Mouse (Mus musculus): ENCODE data around the gene Aatf. TPM values are rescaled to one million over a fixed set of nuclear protein-coding genes. Genes with fewer than 3 reads are reported as not detected.

The Aatf gene
- total and polyA plus RNA-seq, 2 experiments from 2014 or later: 25.5 to 40.4 TPM

GRCm38 (mm10) chr11:84516501-84517240, 3.3 kb upstream of the Aatf start:
- no peak overlapping the region for H3K27ac ChIP-seq (ENCODE audit: low read depth, low read length)
- peaks cover 65% of the 10 kb centered on the region for H3K27me3 ChIP-seq (ENCODE audit: insufficient read depth, low read length)
- WGBS: 7% methylated on average over 14 of the region's 14 CpGs
- ATAC-seq (no peak), DNase-seq (peak; percentile 47)
- no peaks in the 10 kb centered on the region for H3K9me3 ChIP-seq (ENCODE audit: low read length)
- no peak for TF ChIP-seq CTCF (IDR thresholded peaks at IDR 0.05; ENCODE audit: low read depth)
- no peak overlapping the region for H3K9ac ChIP-seq
- no peaks in the 10 kb centered on the region for H3K36me3 ChIP-seq (ENCODE audit: insufficient read depth)
- 0 out of 2 replicates have a peak, but pooled peaks cover 6% of the 10 kb centered on the region for H3K4me1 ChIP-seq (ENCODE audit: insufficient read depth)
- no peak overlapping the region for H3K4me2 ChIP-seq (ENCODE audit: low read depth)
- H3K4me3 ChIP-seq (ENCODE audit: low read depth, low read length): no peak overlapping the region

- DNase-seq (no peak), ATAC-seq (no peak)
- H3K36me3 ChIP-seq (ENCODE audit: insufficient read depth): peaks cover 3% of the 10 kb centered on the region; the same call in 1 of the 2 replicates
- H3K4me3 ChIP-seq (ENCODE audit: low read depth, low read length): no peak overlapping the region
- peak overlapping the region; percentile 88 for H3K4me2 ChIP-seq (ENCODE audit: low read depth)
- H3K4me1 ChIP-seq (ENCODE audit: insufficient read depth): 0 out of 2 replicates have a peak, but pooled peaks cover 6% of the 10 kb centered on the region
- H3K27ac ChIP-seq (ENCODE audit: low read depth, low read length): no peak overlapping the region
- WGBS: 83% methylated on average over 1 of the region's 1 CpGs
- TF ChIP-seq CTCF (IDR thresholded peaks at IDR 0.05; ENCODE audit: low read depth): no peak
- H3K9me3 ChIP-seq (ENCODE audit: low read length): no peaks in the 10 kb centered on the region
- no peak overlapping the region for H3K9ac ChIP-seq
- peaks cover 27% of the 10 kb centered on the region for H3K27me3 ChIP-seq (ENCODE audit: insufficient read depth, low read length)
Measured at GRCm38 (mm10) chr11:84512031-84512430, 1.3 kb downstream of the Aatf start.

GRCm38 (mm10) chr11:84504296-84504695, 9.0 kb downstream of the Aatf start:
- H3K27me3 ChIP-seq (ENCODE audit: insufficient read depth, low read length): no peaks in the 10 kb centered on the region
- no peak overlapping the region for H3K9ac ChIP-seq
- no peaks in the 10 kb centered on the region for H3K9me3 ChIP-seq (ENCODE audit: low read length)
- H3K4me3 ChIP-seq (ENCODE audit: low read depth, low read length): no peak overlapping the region
- 100% methylated on average over 1 of the region's 1 CpGs for WGBS
- no peaks in the 10 kb centered on the region for H3K4me1 ChIP-seq (ENCODE audit: insufficient read depth)
- TF ChIP-seq CTCF (IDR thresholded peaks at IDR 0.05; ENCODE audit: low read depth): no peak
- peaks cover 20% of the 10 kb centered on the region for H3K36me3 ChIP-seq (ENCODE audit: insufficient read depth)
- DNase-seq (no peak), ATAC-seq (no peak)
- H3K27ac ChIP-seq (ENCODE audit: low read depth, low read length): no peak overlapping the region
- H3K4me2 ChIP-seq (ENCODE audit: low read depth): no peak overlapping the region

GRCm38 (mm10) chr11:84497944-84498343, 15.4 kb downstream of the Aatf start:
- ATAC-seq: no peak

GRCm38 (mm10) chr11:84496901-84497300, 16.4 kb downstream of the Aatf start:
- no peaks in the 10 kb centered on the region for H3K4me1 ChIP-seq (ENCODE audit: insufficient read depth)
- DNase-seq (no peak), ATAC-seq (no peak)
- H3K9me3 ChIP-seq (ENCODE audit: low read length): no peaks in the 10 kb centered on the region
- no peaks in the 10 kb centered on the region for H3K27me3 ChIP-seq (ENCODE audit: insufficient read depth, low read length)
- H3K4me2 ChIP-seq (ENCODE audit: low read depth): no peak overlapping the region
- peaks cover 14% of the 10 kb centered on the region for H3K36me3 ChIP-seq (ENCODE audit: insufficient read depth)
- H3K9ac ChIP-seq: no peak overlapping the region
- no peak overlapping the region for H3K27ac ChIP-seq (ENCODE audit: low read depth, low read length)
- no peak overlapping the region for H3K4me3 ChIP-seq (ENCODE audit: low read depth, low read length)
- no peak for TF ChIP-seq CTCF (IDR thresholded peaks at IDR 0.05; ENCODE audit: low read depth)

More at GRCm38 (mm10) chr11:84497944-84498343, 15.4 kb downstream of the Aatf start:
- Histone ChIP-seq H3K27me3 (ENCODE audit: insufficient read depth, low read length) (no peaks in the 10 kb centered on the region), H3K4me1 (ENCODE audit: insufficient read depth) (no peaks in the 10 kb centered on the region), H3K36me3 (ENCODE audit: insufficient read depth) (peaks cover 15% of the 10 kb centered on the region), H3K27ac (ENCODE audit: low read depth, low read length) (no peak overlapping the region), H3K4me2 (ENCODE audit: low read depth) (no peak overlapping the region), H3K4me3 (ENCODE audit: low read depth, low read length) (no peak overlapping the region), H3K9ac (no peak overlapping the region), H3K9me3 (ENCODE audit: low read length) (no peaks in the 10 kb centered on the region)
- peak; percentile 43 for TF ChIP-seq CTCF (IDR thresholded peaks at IDR 0.05; ENCODE audit: low read depth)
- DNase-seq: no peak
- 67% methylated on average over 2 of the region's 2 CpGs for WGBS

GRCm38 (mm10) chr11:84495774-84496173, 17.5 kb downstream of the Aatf start:
- Histone ChIP-seq H3K4me1 (ENCODE audit: insufficient read depth) (no peaks in the 10 kb centered on the region), H3K36me3 (ENCODE audit: insufficient read depth) (peaks cover 24% of the 10 kb centered on the region), H3K27ac (ENCODE audit: low read depth, low read length) (no peak overlapping the region), H3K4me3 (ENCODE audit: low read depth, low read length) (no peak overlapping the region), H3K27me3 (ENCODE audit: insufficient read depth, low read length) (no peaks in the 10 kb centered on the region), H3K4me2 (ENCODE audit: low read depth) (no peak overlapping the region), H3K9me3 (ENCODE audit: low read length) (no peaks in the 10 kb centered on the region), H3K9ac (no peak overlapping the region)
- no peak for TF ChIP-seq CTCF (IDR thresholded peaks at IDR 0.05; ENCODE audit: low read depth)
- ATAC-seq (no peak), DNase-seq (no peak)
- 21% methylated on average over 4 of the region's 4 CpGs for WGBS

- Histone ChIP-seq H3K36me3 (ENCODE audit: insufficient read depth) (no peaks in the 10 kb centered on the region), H3K4me3 (ENCODE audit: low read depth, low read length) (no peak overlapping the region), H3K27ac (ENCODE audit: low read depth, low read length) (no peak overlapping the region), H3K4me1 (ENCODE audit: insufficient read depth) (peaks cover 7% of the 10 kb centered on the region; the same call in 1 of the 2 replicates), H3K27me3 (ENCODE audit: insufficient read depth, low read length) (no peaks in the 10 kb centered on the region), H3K4me2 (ENCODE audit: low read depth) (no peak overlapping the region; the same call in 1 of the 2 replicates), H3K9me3 (ENCODE audit: low read length) (no peaks in the 10 kb centered on the region), H3K9ac (no peak overlapping the region)
- no peak for DNase-seq
- WGBS: 13% methylated on average over 7 of the region's 7 CpGs
- ATAC-seq: no peak
- no peak for TF ChIP-seq CTCF (IDR thresholded peaks at IDR 0.05; ENCODE audit: low read depth)
Measured at GRCm38 (mm10) chr11:84481661-84482060, 31.7 kb downstream of the Aatf start.
